Mouse (Mus musculus) heart, embryonic 10.5 days (tissue): Measurements from ENCODE around the gene Clock. TPM values are rescaled to one million over a fixed set of nuclear protein-coding genes. Genes with fewer than 3 reads are reported as not detected.

Experiments used
- DNase-seq: peaks from one replicate; pipeline ENCODE4 v3.0.0-alpha.2; 2017; ENCODE audit warnings: low spot score
- H3K27ac ChIP-seq: fragments of 300-500 bp; sonication (generic); 2 replicates; pipeline ENCODE4 v1.5.1; 2016; ENCODE audit warnings: mild to moderate bottlenecking
- H3K27me3 ChIP-seq: fragments of 300-500 bp; sonication (generic); 2 replicates; pipeline ENCODE4 v1.6.1; 2016; ENCODE audit warnings: mild to moderate bottlenecking; ENCODE audit not compliant: poor library complexity, insufficient read depth, severe bottlenecking
- H3K36me3 ChIP-seq: fragments of 300-500 bp; sonication (generic); 2 replicates; pipeline ENCODE4 v1.6.1; 2016; ENCODE audit warnings: mild to moderate bottlenecking, moderate library complexity
- H3K4me1 ChIP-seq: fragments of 300-500 bp; sonication (generic); 2 replicates; pipeline ENCODE4 v1.6.1; 2016; ENCODE audit warnings: mild to moderate bottlenecking
- H3K4me3 ChIP-seq: fragments of 300-500 bp; sonication (generic); 2 replicates; pipeline ENCODE4 v1.5.1; 2016; ENCODE audit warnings: mild to moderate bottlenecking, moderate library complexity
- H3K9me3 ChIP-seq: fragments of 300-500 bp; sonication (generic); 2 replicates; pipeline ENCODE4 v1.6.1; 2016; ENCODE audit warnings: mild to moderate bottlenecking, moderate library complexity
- WGBS: fragments of 180-500 bp; shearing (Covaris S2); methylation state at CpG from one replicate; pipeline ENCODE4 v1.1.7; 2016; 5-methylcytosine and 5-hydroxymethylcytosine counted together
- polyA plus RNA-seq: library from polyadenylated mRNA; unstranded; fragments of >200 nt; fragmentation: Nextera tagmentation; extraction: Ambion mirVana; gene quantifications from 2 replicates; pipeline ENCODE4 v1.2.1, GENCODE M21; 2016

Gene Clock
- polyA plus RNA-seq, 1 experiment from 2014 or later = 11.1 TPM

- peak overlapping the region; percentile 92 for H3K4me3 ChIP-seq
- 3% methylated on average over 37 of the region's 38 CpGs for WGBS
- no peaks in the 10 kb centered on the region for H3K9me3 ChIP-seq
- peak overlapping the region; percentile 97 for H3K27ac ChIP-seq
- peaks cover 45% of the 10 kb centered on the region for H3K4me1 ChIP-seq
- H3K27me3 ChIP-seq = no peaks in the 10 kb centered on the region
- DNase-seq = peak; percentile 92
- peaks cover 2% of the 10 kb centered on the region; the same call in 1 of the 2 replicates for H3K36me3 ChIP-seq
These were observed 120.1 kb downstream of the Clock start for GRCm38 (mm10) chr5:76184286-76185080.

GRCm38 (mm10) chr5:76183750-76184261 is 120.8 kb downstream of the Clock start, which contains the start of gene Tmem165:
Gene Tmem165, plus strand, starts transcription at chr5:76183880.
- Histone ChIP-seq H3K27ac (peak within 1 kb of the TSS; percentile 97), H3K9me3 (no peaks in the 10 kb centered on the region), H3K27me3 (no peaks in the 10 kb centered on the region), H3K36me3 (peaks cover 2% of the 10 kb centered on the region; the same call in 1 of the 2 replicates), H3K4me3 (peak within 1 kb of the TSS; percentile 92), H3K4me1 (peaks cover 38% of the 10 kb centered on the region)
- DNase-seq = peak; percentile 98
- under 1% methylated on average over 59 of the region's 62 CpGs for WGBS

GRCm38 (mm10) chr5:76183043-76183749 is 121.4 kb downstream of the Clock start:
- Histone ChIP-seq H3K4me1 (peaks cover 38% of the 10 kb centered on the region), H3K4me3 (peak overlapping the region; percentile 92), H3K27me3 (no peaks in the 10 kb centered on the region), H3K9me3 (no peaks in the 10 kb centered on the region), H3K27ac (peak overlapping the region; percentile 97), H3K36me3 (peaks cover 2% of the 10 kb centered on the region; the same call in 1 of the 2 replicates)
- DNase-seq = no peak
- WGBS = 35% methylated on average over 17 of the region's 17 CpGs

- Histone ChIP-seq H3K4me1 (peaks cover 29% of the 10 kb centered on the region), H3K27me3 (no peaks in the 10 kb centered on the region), H3K4me3 (no peak overlapping the region), H3K36me3 (0 out of 2 replicates have a peak, but pooled peaks cover 2% of the 10 kb centered on the region), H3K27ac (peak overlapping the region; percentile 62; the same call in 1 of the 2 replicates), H3K9me3 (no peaks in the 10 kb centered on the region)
- WGBS = 72% methylated on average over 3 of the region's 3 CpGs
- no peak for DNase-seq
These were observed 122.3 kb downstream of the Clock start for GRCm38 (mm10) chr5:76182326-76182725.

GRCm38 (mm10) chr5:76179791-76180190 is 124.8 kb downstream of the Clock start:
- Histone ChIP-seq H3K9me3 (no peaks in the 10 kb centered on the region), H3K4me3 (no peak overlapping the region), H3K4me1 (peaks cover 21% of the 10 kb centered on the region), H3K27ac (no peak overlapping the region), H3K36me3 (no peaks in the 10 kb centered on the region), H3K27me3 (no peaks in the 10 kb centered on the region)
- DNase-seq = no peak
- 75% methylated on average over 5 of the region's 5 CpGs for WGBS

- Histone ChIP-seq H3K4me1 (peaks cover 21% of the 10 kb centered on the region), H3K36me3 (no peaks in the 10 kb centered on the region), H3K9me3 (no peaks in the 10 kb centered on the region), H3K27me3 (no peaks in the 10 kb centered on the region), H3K4me3 (no peak overlapping the region), H3K27ac (no peak overlapping the region)
- DNase-seq = no peak
- 96% methylated on average over 5 of the region's 5 CpGs for WGBS
These were observed 125.4 kb downstream of the Clock start for GRCm38 (mm10) chr5:76179171-76179570.

GRCm38 (mm10) chr5:76177664-76178063 is 126.9 kb downstream of the Clock start:
- DNase-seq = no peak
- Histone ChIP-seq H3K27ac (no peak overlapping the region), H3K4me1 (peaks cover 15% of the 10 kb centered on the region), H3K9me3 (no peaks in the 10 kb centered on the region), H3K36me3 (no peaks in the 10 kb centered on the region), H3K4me3 (no peak overlapping the region), H3K27me3 (no peaks in the 10 kb centered on the region)
- WGBS = 75% methylated on average over 7 of the region's 7 CpGs

GRCm38 (mm10) chr5:76176841-76177240 is 127.8 kb downstream of the Clock start:
- peak overlapping the region; percentile 67 for H3K27ac ChIP-seq
- 65% methylated on average over 11 of the region's 11 CpGs for WGBS
- H3K27me3 ChIP-seq = no peaks in the 10 kb centered on the region
- no peaks in the 10 kb centered on the region for H3K9me3 ChIP-seq
- H3K36me3 ChIP-seq = no peaks in the 10 kb centered on the region
- H3K4me1 ChIP-seq = peaks cover 9% of the 10 kb centered on the region; the same call in 1 of the 2 replicates
- no peak for DNase-seq
- no peak overlapping the region for H3K4me3 ChIP-seq

GRCm38 (mm10) chr5:76176411-76176810 is 128.2 kb downstream of the Clock start:
- H3K27me3 ChIP-seq = no peaks in the 10 kb centered on the region
- H3K4me1 ChIP-seq = peaks cover 9% of the 10 kb centered on the region; the same call in 1 of the 2 replicates
- H3K27ac ChIP-seq = peak overlapping the region; percentile 67
- no peaks in the 10 kb centered on the region for H3K36me3 ChIP-seq
- WGBS = 34% methylated on average over 3 of the region's 3 CpGs
- no peak for DNase-seq
- H3K9me3 ChIP-seq = no peaks in the 10 kb centered on the region
- H3K4me3 ChIP-seq = no peak overlapping the region

GRCm38 (mm10) chr5:76175051-76175450 is 129.5 kb downstream of the Clock start:
- Histone ChIP-seq H3K27ac (no peak overlapping the region), H3K4me1 (peaks cover 9% of the 10 kb centered on the region; the same call in 1 of the 2 replicates), H3K36me3 (no peaks in the 10 kb centered on the region), H3K4me3 (no peak overlapping the region), H3K9me3 (no peaks in the 10 kb centered on the region), H3K27me3 (no peaks in the 10 kb centered on the region)
- no peak for DNase-seq
- 88% methylated on average over 4 of the region's 4 CpGs for WGBS

- H3K4me1 ChIP-seq = no peaks in the 10 kb centered on the region
- no peaks in the 10 kb centered on the region for H3K27me3 ChIP-seq
- no peaks in the 10 kb centered on the region for H3K9me3 ChIP-seq
- DNase-seq = no peak
- no peaks in the 10 kb centered on the region for H3K36me3 ChIP-seq
- no peak overlapping the region for H3K4me3 ChIP-seq
- no peak overlapping the region for H3K27ac ChIP-seq
These were observed 133.6 kb downstream of the Clock start for GRCm38 (mm10) chr5:76171039-76171438.

GRCm38 (mm10) chr5:76170522-76170921 is 134.1 kb downstream of the Clock start:
- no peak overlapping the region for H3K27ac ChIP-seq
- H3K9me3 ChIP-seq = no peaks in the 10 kb centered on the region
- H3K27me3 ChIP-seq = no peaks in the 10 kb centered on the region
- no peaks in the 10 kb centered on the region for H3K4me1 ChIP-seq
- DNase-seq = no peak
- no peak overlapping the region for H3K4me3 ChIP-seq
- H3K36me3 ChIP-seq = no peaks in the 10 kb centered on the region
- 74% methylated on average over 4 of the region's 4 CpGs for WGBS

GRCm38 (mm10) chr5:76164827-76165226 is 139.8 kb downstream of the Clock start:
- 74% methylated on average over 7 of the region's 7 CpGs for WGBS
- H3K27me3 ChIP-seq = no peaks in the 10 kb centered on the region
- no peak overlapping the region for H3K27ac ChIP-seq
- H3K4me1 ChIP-seq = no peaks in the 10 kb centered on the region; the same call in 1 of the 2 replicates
- H3K36me3 ChIP-seq = no peaks in the 10 kb centered on the region
- DNase-seq = no peak
- H3K4me3 ChIP-seq = no peak overlapping the region
- no peaks in the 10 kb centered on the region for H3K9me3 ChIP-seq
